Mouse (Mus musculus) cerebellum, postnatal 10 days (tissue): ENCODE data around the gene Dusp2.
A peak's percentile ranks its signal among the peaks of the same experiment; 100 is the strongest.

Experiments used
- DNase-seq, 2 experiments: peaks; one replicate each; pipeline ENCODE4 v3.0.0; 2021; ENCODE audit warnings: mixed read lengths in 2 of 2

Gene Dusp2

DNA sequence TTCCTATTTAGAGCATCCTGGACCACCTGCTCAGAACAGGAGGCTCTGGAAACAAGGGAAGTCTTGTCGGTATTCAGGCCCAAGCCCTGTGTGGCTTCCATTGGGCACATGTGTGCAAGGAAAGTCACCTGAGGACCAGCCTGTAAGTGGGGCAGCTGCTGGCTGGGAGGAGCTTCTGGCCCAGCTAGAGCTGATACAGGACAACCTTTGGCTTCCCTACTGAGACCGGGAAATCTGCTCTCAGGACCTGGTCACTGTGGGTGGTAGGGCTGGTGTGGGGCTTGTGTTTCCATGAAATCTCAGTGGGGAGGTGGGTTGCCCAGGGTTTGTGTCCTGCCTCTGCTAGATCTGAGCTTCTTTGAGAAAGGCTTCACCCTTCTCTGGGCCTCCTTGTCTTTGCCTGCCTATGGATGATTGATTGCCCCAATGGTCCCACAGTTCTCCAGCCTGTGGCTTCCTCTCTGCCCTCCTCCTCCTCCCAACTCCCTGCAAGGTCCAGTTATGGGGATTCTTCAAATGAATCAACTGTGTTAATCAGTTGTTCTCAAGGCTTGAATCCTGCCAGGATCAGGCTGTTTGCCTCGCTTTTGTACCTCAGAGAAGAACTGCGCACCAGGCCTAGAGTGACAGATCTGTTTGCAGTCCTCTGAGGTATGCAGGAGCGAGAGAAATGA is 33.9 kb downstream of the Dusp2 start:
- no peak for DNase-seq

GRCm38 (mm10) chr2:127370561-127371483 is 34.9 kb downstream of the Dusp2 start:
- DNase-seq, result no peak

DNA sequence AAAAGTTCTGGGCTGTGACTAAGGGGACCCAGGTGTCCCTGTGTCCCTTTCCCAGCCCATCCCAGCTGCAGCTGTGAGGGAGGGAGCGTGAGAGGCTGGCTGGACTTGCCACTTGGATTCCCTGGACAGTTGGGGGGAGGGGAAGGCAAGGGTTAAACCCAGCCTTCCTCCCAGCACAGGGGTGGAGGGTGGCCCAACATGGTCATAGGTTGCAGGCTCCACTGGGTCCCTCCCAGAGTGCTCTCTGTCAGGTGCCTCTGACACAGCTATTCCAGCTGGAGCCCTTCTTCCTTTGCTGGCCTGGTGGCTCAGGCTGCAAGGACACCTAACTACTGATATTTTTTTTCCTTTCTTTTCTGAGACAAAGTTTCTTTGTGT is 35.5 kb downstream of the Dusp2 start:
- DNase-seq, result no peak

- no peak for DNase-seq
These were observed 36.1 kb downstream of the Dusp2 start for GRCm38 (mm10) chr2:127372082-127372481.

GRCm38 (mm10) chr2:127374131-127374530 is 38.2 kb downstream of the Dusp2 start:
- DNase-seq, result no peak

GRCm38 (mm10) chr2:127375087-127375486 is 39.1 kb downstream of the Dusp2 start:
- no peak for DNase-seq

- DNase-seq, result peak; percentile 42 to 44
These were observed 39.9 kb downstream of the Dusp2 start for GRCm38 (mm10) chr2:127375759-127376341.

DNA sequence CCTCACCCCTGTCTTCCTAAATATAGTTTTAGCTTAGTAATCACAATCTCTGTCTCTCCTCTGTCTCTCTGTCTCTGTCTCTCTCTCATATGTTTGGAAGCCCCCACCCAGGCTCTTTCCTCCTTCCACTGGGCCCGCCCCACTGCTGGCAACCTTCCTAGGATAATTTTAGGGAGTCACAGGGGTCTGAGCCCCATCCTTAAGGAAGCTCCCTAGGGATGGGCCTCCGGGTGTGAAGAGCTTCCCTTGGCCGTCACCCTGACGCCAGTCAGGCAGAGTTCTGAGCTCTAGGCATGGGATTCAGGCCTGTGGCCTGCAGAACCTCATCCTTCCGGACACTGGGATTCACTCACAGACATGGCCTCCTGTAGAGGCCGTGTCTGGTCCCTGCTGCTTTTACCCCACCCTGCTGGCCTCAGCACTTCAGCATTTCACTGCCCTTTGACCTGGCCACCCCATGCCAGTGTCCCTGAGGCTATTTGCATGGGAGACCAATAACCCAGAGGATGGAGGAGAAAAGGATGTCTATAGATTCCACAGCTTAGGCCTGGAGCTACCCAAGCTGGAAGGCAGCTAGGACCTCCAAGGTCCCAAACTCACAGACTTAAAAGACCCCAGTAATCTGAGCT is 40.6 kb downstream of the Dusp2 start:
- DNase-seq, result no peak

DNA sequence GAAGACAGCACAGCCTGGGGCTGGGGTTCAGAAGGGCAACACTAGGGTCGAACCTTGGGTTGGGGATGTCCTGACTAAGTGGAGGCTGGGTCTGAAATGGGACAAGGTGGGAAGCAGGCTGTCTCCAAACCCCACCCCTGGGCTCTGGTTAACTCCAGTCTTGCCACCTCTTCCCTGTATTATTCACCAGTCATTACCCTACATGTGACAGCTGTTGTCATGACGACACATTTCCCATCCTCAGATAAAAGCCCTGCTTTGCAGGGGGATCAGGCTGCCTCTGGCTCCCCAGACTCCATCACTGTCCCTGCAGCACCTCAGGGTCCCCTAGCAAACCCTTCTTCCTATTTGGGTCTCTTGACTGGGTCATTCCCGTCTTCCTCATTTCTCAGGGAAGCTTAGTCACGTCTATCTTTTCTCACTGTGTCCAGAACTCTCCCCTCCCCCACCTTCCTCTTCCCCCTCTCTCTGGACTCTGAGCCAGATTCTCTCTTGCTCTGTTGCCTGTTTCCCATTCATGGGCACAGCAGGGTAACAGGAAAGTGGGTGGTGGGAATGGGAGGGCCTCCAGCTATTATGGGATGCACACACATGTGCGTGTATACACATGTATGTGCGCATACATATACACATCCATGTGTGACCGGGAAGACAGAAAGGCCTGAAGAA is 42.1 kb downstream of the Dusp2 start:
- peak; percentile 20 to 24 for DNase-seq

- no peak for DNase-seq
These were observed 42.6 kb downstream of the Dusp2 start for GRCm38 (mm10) chr2:127378611-127378990.

DNA sequence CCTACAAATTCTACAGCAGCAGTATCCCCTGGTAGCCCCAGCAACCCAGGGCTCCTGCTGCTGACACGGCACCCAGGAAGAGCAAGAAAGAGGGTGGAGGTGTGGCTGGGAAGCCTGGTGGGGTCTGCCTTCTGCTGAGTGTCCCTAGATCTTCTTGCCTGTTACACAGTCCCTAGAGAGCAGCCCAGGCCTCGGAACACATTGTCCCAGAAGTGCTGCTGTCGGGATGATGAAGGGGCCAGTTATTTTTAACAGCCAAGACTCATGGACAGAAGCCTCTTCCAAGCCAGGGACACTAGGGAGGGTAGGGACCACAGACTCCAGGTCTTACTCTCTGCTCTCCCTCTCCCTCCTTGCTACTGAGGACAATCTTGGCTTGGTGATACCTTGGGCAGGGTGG is 43.3 kb downstream of the Dusp2 start:
- DNase-seq, result no peak

DNA sequence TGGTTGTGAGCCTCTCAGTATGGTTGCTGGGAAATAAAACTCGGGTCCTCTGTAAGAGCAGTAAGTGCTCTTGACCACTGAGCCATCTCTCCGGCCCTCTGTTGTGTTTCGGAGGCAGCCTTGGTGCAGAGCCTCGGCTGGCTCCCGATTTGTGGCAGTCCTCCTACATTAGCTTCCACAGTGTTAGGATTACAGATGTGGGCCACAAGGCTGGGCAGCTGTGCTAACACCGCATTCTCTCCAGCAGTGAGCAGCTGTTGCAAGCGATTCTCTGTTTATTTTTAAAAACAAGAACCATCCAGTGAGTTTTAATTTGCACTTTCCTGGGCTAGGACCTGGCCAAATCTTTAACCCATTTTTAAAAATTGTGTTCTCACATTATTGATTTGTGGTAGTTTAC is 47.9 kb downstream of the Dusp2 start:
- DNase-seq, result no peak

GRCm38 (mm10) chr2:127387521-127387920 is 51.6 kb downstream of the Dusp2 start:
- DNase-seq, result no peak
